Mouse (Mus musculus) central nervous system, embryonic 18 days (tissue): ENCODE data around the gene Mterf4. TPM values are rescaled to one million over a fixed set of nuclear protein-coding genes. Genes with fewer than 3 reads are reported as not detected.

Experiments
- polyA plus RNA-seq: library from polyadenylated mRNA; depleted of rRNA; stranded (reverse); fragments of >200 nt; gene quantifications from 2 replicates; pipeline ENCODE4 v1.2.3, GENCODE M21; 2012; rRNA removed

The Mterf4 gene
- 20.2 and 21.8 TPM in 2 replicates for polyA plus RNA-seq

DNA sequence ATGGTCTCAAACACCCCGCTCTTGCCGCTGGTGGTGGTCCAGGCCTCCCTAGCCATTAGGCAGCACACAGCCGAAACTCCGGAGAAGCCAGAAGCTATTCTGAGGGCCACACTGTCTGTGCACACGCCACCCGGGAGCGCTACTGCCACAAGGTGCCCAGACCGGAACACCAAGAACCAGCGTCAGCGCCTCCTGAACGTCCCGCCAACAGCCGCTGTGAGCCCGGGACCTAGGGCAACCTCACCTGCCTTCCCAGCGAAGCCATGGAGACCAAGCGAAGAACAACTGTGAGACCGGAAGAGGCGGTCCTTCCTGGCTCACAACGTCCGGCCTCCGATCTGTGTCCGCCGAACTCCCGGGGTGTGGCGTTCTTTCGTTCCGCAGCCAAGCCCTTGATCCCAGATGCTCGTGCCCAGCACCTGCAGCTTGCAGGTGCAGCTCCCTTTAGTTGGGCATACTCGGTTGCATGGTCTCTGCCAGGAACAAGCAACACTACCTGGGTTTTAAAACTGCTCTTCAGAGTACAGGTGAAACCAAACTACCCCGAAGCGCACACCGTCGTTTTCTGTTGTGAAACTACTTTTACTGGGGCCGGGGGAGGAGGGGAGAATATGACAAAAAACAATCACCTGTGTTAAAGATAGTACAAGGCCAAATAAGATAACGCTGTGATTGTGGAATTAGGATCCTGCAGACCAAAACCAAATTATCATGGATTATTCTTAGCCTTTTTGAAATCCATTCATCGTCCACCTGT is at the start of gene Mterf4:
Gene Mterf4, minus strand, starts transcription at position 335 of the 757 bp plus-strand sequence.

DNA sequence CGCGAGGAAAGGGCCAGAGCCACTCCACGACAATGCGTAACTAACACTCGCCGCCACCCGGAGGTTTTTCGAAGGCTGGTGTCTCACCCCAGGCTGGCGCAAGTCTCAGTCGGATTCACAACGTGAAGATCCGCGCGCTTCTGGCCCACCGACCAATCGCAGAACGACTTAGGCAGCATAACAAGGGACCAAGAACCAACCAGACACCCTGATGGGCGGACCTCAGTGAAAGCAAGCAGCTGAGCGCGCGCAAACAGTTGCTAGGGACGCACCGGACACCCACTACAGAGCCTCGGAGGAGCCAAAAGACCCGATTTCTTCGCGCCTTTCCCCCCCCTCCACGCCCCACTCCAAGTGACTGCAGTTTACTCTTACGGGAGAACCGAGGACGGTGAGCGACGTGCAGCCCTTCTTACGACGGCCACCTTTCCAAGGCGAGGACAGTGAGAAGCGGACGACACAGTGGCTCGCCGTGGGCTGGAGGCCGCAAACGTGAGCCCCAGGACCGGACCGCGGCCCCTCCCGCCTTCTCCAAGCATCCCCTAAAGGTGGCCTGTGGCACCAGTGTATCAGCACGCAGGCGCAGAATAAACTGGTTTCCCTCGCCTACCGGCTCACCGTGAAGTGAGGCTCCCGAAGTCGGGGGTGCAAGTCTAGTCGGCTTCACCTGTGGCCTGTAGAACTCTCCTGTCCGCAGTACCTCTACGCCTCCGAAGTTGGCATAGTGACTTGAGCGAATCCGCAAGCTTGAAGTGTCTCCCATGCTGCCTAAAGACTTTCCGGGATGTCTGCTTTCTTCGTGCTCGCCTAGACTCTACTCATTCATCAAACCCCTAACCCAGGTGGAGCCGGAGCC is 37.2 kb upstream of the Mterf4 start, which contains the start of the genes Ppp1r7 and Pask:
Gene Ppp1r7, plus strand, starts transcription at position 207 of the 856 bp plus-strand sequence.
Gene Pask, minus strand, starts transcription at position 835 of the 856 bp plus-strand sequence.

Other genes starting within 250 kb of the Mterf4 start
- gene Kif1a, start 204.0 kb downstream of the Mterf4 start, polyA plus RNA-seq: 208 and 228 TPM in 2 replicates
- not detected in 2 replicates for gene Agxt, start 170.7 kb downstream of the Mterf4 start, polyA plus RNA-seq
- gene 2310007B03Rik, start 145.0 kb downstream of the Mterf4 start, polyA plus RNA-seq: 0.09 and 0.31 TPM in 2 replicates
- 0.83 and 1.4 TPM in 2 replicates for gene Crocc2, start 137.2 kb downstream of the Mterf4 start, polyA plus RNA-seq
- gene Sned1, start 70.1 kb downstream of the Mterf4 start, polyA plus RNA-seq: 6.6 and 9.9 TPM in 2 replicates
- gene Ppp1r7, start 36.9 kb upstream of the Mterf4 start, polyA plus RNA-seq: 14.5 and 15.9 TPM in 2 replicates
- 9.4 and 9.7 TPM in 2 replicates for gene Pask, start 37.6 kb upstream of the Mterf4 start, polyA plus RNA-seq
- 1.2 and 1.5 TPM in 2 replicates for gene Ano7, start 68.0 kb upstream of the Mterf4 start, polyA plus RNA-seq
- gene Hdlbp, start 172.9 kb upstream of the Mterf4 start, polyA plus RNA-seq: 72.4 and 79.9 TPM in 2 replicates
- gene Farp2, start 206.2 kb upstream of the Mterf4 start, polyA plus RNA-seq: 3.2 and 4.2 TPM in 2 replicates